Mouse (Mus musculus) kidney, adult 11 months (tissue): Measurements from ENCODE around the gene Vars2.

Experiments
- DNase-seq: peaks from one replicate; pipeline ENCODE4 v3.0.0; 2022

The Vars2 gene

GRCm38 (mm10) chr17:35626537-35626936 lies 40.9 kb downstream of the Vars2 start, which contains the start of gene Gm9573:
Gene Gm9573 (minus strand): TSS chr17:35626637.
- no peak for DNase-seq

DNA sequence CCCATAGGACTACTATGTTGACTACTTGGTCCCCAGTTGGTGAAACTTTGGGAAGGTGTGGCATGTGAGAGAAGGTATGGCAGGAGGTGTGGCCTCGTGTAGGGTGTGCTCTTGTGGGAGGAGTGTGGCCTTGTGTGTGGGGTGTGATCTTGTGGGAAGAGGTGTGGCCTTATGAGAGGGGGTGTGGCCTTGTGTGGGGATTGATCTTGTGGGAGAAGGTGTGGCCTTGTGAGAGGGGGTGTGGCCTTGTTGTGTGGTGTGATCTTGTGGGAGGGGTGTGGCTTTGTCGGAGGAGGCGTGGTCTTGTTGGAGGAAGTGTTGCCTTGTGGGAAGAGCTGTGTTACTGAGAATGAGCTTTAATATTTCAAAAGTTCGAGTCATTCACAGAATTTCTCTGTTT lies 50.3 kb downstream of the Vars2 start:
- no peak for DNase-seq
